Mouse (Mus musculus): ENCODE measurements at regions not wholly inside any gene's neighbourhood (a gene's known extent, or its start where the extent isn't known, plus 50 kb on each side); places are given as distances from the start of the nearest gene placed in this dataset.

DNA sequence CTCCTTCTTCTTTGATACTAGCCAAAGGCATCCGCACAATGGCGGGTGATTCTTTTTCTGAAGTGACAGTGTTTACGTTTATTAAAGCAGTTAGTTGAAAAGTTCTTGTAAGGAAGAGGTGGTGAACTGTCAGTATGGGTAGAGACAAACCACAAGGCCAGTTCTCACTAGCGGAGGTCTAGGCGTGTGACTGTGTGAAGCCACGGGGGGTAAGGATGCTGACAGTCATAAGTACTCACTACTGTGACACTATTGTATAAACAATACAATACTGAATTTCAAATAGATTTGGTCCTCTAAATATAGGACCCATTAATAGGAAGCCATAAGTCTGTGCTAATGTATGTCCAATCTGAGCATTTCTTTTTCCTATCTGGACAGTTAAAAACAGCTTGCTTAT is 161.9 kb downstream of the Cxcl12 start:
- DNase-seq (ENCODE audit: low read depth, low spot score) = no peak

- no peak for DNase-seq (ENCODE audit: low read depth, low spot score)
Observed at GRCm38 (mm10) chr6:117330726-117331360, 162.5 kb downstream of the Cxcl12 start.

DNA sequence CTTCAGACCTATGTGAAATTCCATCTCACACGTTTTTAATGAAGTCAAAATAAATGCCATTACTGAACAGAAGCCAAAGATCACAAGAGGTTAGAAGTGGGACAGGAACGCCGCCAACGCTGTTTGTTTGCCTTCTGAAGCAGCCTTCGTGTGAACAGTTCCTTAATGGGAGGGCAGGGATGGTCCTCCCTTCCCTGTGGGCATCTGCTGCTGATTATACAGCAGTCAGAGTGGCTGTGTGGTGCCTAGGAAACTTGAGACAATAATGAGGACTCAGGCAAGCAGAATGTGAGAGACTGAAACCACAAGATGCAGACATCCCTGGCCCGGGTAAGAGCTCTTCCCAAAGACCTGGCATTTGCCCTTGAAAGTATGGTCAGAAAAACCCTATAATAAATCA is 164.3 kb downstream of the Cxcl12 start:
- DNase-seq (ENCODE audit: low read depth, low spot score) = no peak

DNA sequence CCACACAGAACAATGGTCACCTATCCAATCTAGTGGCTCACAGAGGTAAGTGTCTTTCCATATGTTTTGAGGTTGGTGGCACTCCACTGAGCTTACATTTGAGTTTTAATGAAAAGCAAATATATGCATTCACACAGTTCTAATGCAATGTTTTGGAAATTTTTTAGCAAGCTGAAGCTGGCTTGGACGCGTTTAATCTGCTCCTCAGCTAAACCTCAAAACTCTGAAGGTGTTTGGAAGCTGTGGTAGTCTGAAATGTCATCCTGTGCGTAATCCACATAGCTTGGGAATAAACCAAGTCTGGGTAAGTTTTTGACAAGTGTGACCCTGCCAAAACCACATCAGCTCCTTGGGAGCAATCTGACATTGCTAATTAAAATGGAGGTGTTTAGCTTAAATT is 173.8 kb downstream of the Cxcl12 start:
- DNase-seq (ENCODE audit: low read depth, low spot score) = no peak

GRCm38 (mm10) chr6:117347356-117347755 is 179.0 kb downstream of the Cxcl12 start:
- DNase-seq (ENCODE audit: low read depth, low spot score) = no peak

- no peak for DNase-seq (ENCODE audit: low read depth, low spot score)
Observed at GRCm38 (mm10) chr6:117351846-117352245, 183.5 kb downstream of the Cxcl12 start.

GRCm38 (mm10) chr6:117353091-117353490 is 184.8 kb downstream of the Cxcl12 start:
- DNase-seq (ENCODE audit: low read depth, low spot score) = no peak

- no peak for DNase-seq (ENCODE audit: low read depth, low spot score)
Observed at GRCm38 (mm10) chr6:117356101-117356500, 187.8 kb downstream of the Cxcl12 start.

DNA sequence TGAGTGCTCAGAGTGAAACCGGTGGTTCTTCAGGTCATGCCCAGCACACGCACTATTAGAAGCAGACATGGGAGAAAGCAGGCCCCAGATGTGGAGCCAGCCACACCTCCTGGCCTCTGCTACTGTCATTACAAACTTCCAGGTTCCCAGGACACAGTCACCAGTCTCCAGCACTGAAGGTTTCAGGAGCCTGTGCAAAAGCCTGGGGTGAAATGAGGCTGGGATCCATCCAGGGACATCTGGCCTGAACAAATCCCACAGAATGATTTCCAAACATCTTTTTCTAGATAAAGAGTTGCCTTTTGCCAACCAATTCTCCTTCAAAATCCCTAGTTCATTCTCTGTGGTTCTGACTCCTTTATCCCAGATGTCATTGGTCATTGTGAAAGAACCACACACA is 191.1 kb downstream of the Cxcl12 start:
- no peak for DNase-seq (ENCODE audit: low read depth, low spot score)

DNA sequence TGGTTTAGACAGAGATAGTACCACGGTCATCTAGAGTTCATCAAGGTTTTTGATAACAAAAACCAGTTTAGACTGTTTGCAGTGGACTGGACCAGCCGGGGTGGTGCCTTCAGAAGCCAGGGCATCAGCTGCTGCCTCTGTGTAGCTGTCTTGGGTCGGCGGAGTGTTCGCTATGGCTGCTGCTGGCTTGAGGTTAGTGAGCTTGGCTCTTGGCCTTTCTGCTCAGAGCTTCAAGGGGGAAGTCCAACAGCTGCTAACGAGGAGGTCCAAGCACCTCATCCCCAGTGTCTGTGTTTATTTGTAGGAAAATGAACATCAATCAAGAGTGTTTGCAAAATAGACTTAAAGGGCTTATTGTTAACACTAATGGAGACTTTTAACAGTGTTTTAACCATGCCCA is 198.2 kb downstream of the Cxcl12 start:
- DNase-seq (ENCODE audit: low read depth, low spot score) = no peak

DNA sequence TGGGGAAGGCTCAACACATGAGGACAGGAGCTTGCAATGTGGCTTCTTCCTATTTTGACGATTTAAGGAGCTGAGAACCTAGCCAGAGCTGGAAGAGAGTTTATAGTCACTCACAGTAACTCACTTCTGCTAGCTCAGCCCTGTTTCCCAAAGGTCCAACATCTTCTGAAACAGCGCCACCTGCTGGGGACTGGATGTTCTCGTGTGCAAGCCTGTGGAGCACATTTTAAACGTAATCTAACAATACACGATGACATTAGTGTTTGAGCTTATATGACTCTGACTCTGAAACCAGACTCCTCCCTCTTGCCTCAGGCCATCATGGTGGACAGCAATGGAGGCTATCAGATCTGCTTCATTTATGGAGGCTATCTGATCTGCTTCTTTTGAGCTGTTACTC is 207.7 kb downstream of the Cxcl12 start:
- no peak for DNase-seq (ENCODE audit: low read depth, low spot score)

GRCm38 (mm10) chr6:117379904-117380303 is 211.6 kb downstream of the Cxcl12 start:
- no peak for DNase-seq (ENCODE audit: low read depth, low spot score)

DNA sequence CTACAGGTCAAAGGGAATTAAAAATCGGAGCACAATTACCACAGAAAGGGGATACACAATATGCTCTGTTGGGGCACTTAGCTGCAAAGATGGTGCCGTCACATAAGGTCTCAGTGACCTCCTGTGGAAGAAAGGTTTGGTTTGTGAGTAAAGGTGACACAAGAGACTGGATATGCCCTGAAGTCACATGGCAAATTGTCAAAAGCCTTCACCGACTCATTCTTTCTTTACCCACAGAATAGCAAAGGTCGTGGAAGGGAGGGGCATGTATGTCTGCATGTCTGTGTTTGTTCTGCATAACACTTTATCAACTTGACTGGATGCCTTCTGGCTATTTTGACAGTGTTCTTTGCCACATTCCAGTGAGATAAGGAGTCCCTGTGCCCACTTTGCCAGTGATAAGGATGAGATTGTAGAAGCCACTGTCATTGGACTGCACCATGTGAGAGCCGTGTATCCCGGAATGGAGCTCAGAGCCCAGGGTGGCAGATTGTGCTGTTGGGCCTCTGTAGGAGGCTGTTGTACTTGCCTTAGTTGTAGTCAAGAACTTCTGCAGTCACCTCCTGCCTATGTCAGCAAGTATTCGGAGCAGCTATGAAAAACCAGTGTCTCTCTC is 222.0 kb downstream of the Cxcl12 start:
- no peak for DNase-seq (ENCODE audit: low read depth, low spot score)

GRCm38 (mm10) chr6:117393480-117393879 is 225.1 kb downstream of the Cxcl12 start:
- DNase-seq (ENCODE audit: low read depth, low spot score) = no peak

DNA sequence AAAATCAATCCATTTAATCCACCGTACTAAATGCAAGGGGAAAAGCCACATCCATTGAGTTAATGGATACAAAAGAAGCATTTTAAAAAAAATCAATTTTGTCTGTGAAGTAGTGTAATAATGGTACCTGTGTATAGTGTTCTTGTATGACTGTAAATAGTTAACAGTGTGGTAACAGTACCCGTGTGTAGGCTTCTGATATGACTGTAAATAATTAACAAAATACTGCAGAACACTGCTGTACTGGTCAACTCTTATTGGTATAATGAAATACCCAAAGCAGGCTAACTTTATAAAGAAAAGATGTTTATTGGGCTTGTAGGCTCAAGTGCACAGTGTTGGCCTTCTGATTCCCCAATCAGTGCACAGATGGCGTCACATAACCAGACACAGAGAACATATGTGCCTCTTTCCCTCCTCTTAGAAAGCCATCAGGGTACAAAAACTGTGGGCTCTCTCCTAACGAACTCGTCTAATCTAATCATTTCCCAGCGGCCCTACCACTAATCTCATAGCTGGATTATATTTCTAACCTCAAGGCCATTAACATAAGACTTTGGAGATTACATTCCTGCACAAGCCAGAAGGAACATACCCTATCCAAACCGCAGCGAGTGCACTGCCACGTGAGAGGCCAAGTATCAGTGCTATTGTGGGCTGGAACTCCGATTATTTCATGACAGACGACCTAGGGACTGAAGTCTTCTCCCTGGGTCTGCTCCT is 237.4 kb downstream of the Cxcl12 start:
- no peak for DNase-seq (ENCODE audit: low read depth, low spot score)

DNA sequence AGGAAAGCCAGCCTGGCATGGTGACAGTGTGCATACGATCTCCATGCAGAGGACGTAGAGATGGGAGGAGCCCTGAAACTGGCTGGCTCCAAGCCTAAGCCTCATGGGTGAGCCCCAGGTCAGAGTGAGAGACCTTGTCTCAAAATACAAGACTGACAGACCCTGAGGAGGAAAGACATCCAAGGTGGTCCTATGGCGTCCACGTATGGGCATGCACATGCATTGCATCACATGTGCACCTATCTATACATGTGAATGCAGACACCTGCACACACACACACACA is 237.9 kb downstream of the Cxcl12 start:
- DNase-seq (ENCODE audit: low read depth, low spot score) = no peak

GRCm38 (mm10) chr6:117406757-117407156 is 238.4 kb downstream of the Cxcl12 start:
- DNase-seq (ENCODE audit: low read depth, low spot score) = no peak

GRCm38 (mm10) chr6:117407206-117407858 is 239.0 kb downstream of the Cxcl12 start:
- no peak for DNase-seq (ENCODE audit: low read depth, low spot score)

DNA sequence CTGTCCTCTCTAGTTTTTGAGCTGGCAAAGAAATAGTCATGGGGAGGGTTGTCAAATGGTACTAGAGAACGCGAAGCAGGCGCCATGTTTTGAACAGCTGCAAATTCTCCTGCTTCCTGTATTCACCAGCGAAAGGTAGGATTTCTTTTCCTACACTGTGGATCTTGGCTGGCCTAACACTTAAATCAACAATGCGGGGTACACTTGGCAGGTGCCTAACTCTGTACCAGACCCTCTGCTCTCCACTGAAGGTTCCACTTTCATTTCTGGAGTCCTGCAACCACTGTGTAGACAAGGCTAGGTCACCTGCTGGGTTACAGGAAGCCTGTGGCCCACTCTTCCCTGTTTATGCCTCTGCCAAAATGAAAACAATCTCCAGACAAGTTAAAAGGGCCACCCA is 239.6 kb downstream of the Cxcl12 start:
- DNase-seq (ENCODE audit: low read depth, low spot score) = no peak

- DNase-seq (ENCODE audit: low read depth, low spot score) = no peak
Observed at GRCm38 (mm10) chr6:117408971-117409783, 240.8 kb downstream of the Cxcl12 start.

DNA sequence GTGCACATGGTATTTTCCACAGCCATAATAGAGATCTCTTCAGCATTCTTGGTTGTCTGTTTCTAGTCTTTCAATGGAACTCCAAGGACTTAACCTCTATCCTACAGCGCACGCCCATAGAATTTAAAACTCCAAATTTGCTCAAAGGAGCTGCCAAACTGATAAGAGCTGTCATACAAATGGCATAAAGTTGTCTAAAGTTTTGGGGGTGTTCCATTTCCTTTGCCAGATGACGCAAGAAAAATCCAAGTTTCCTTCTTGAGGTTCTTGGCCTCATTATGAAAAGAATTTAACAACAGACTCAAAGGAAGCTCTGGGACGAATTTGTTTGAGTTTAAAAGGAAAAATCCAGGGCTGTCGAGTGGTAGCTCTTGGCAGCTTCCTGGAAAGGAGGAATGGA is 246.6 kb downstream of the Cxcl12 start:
- no peak for DNase-seq (ENCODE audit: low read depth, low spot score)

GRCm38 (mm10) chr6:117415901-117416300 is 247.6 kb downstream of the Cxcl12 start:
- no peak for DNase-seq (ENCODE audit: low read depth, low spot score)

Data from retina, adult 2 months (tissue).